Mouse (Mus musculus): ENCODE measurements around the gene Mettl17.
"Not testable (repeated sequence)": the region's sequence is repeated elsewhere in the genome, so short reads cannot be mapped to it uniquely, and the experiment has no call there.

Mettl17 gene

GRCm38 (mm10) chr14:51896539-51897170 lies 12.0 kb downstream of the Mettl17 start:
- DNase-seq (ENCODE audit: low spot score): no peak

- no peak for DNase-seq (ENCODE audit: low spot score)
Measured at GRCm38 (mm10) chr14:51899351-51899750, 14.7 kb downstream of the Mettl17 start.

DNA sequence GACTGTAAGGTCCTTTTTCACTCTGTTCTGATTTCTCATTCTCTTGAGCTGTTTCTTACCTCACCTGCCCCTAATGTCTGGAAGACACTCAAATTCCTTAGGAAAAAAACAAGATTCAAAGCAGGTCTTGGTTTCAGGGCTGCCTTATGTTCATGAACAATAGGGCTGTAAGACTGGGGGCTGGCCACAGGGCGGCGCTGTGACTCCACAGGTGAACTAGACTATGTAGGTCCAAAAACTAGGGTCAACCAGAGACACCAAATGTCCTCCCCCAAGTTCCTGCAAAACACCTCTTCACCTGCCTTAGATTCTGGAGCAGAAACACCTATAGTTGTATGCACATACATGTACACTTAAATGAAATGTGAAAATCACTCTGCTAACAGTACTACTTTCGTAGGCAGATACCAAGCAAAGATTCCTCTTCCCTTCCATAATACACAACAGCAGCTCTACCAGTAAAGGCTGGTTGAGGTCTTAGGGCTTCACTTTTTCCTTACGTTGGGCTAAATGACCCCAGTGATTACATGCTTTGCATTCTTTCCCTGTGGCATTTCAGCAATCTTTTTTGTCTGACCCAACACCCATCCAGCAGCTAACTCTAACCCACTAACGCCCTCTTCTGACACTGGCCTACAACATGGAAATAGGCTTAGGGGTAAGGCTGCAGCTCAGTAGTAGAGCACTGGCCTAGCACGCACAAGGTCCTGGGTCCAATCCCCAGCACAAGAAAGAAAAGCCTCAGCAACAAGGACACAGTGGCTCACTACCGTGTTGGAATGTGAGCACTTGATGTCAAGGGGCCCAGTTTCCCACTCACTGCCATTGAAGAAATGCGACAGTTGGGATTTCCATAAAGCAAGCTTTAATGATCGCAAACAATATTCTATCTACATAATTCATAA lies 18.4 kb downstream of the Mettl17 start:
- DNase-seq (ENCODE audit: low spot score): peak; percentile 85

- DNase-seq (ENCODE audit: low spot score): no peak
Measured at GRCm38 (mm10) chr14:51903782-51904181, 19.1 kb downstream of the Mettl17 start.

GRCm38 (mm10) chr14:51904706-51905105 lies 20.1 kb downstream of the Mettl17 start:
- DNase-seq (ENCODE audit: low spot score): peak; percentile 23

- DNase-seq (ENCODE audit: low spot score): no peak
Measured at GRCm38 (mm10) chr14:51906102-51906501, 21.5 kb downstream of the Mettl17 start.

DNA sequence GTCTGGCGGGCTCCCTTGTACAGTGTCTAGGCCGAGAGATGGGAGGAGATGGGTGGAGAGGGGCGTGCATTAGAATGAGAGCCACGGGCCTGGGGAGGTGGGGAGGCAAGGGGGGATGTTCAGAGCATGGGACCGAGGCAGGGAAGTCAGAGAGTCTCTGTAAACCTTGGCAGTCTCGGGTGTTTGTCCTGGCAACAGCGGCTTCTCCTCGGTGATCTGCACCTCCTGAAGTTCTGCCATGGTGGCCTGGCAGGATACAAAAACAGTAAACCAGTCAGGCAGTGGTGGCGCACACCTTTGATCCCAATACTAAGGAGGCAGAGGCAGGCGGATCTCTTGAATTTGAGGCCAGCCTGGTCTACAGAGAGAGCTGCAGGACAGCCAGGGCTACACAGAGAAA lies 26.7 kb downstream of the Mettl17 start:
- no peak for DNase-seq (ENCODE audit: low spot score)

GRCm38 (mm10) chr14:51912391-51913061 lies 27.9 kb downstream of the Mettl17 start:
- DNase-seq (ENCODE audit: low spot score): peak; percentile 19

DNA sequence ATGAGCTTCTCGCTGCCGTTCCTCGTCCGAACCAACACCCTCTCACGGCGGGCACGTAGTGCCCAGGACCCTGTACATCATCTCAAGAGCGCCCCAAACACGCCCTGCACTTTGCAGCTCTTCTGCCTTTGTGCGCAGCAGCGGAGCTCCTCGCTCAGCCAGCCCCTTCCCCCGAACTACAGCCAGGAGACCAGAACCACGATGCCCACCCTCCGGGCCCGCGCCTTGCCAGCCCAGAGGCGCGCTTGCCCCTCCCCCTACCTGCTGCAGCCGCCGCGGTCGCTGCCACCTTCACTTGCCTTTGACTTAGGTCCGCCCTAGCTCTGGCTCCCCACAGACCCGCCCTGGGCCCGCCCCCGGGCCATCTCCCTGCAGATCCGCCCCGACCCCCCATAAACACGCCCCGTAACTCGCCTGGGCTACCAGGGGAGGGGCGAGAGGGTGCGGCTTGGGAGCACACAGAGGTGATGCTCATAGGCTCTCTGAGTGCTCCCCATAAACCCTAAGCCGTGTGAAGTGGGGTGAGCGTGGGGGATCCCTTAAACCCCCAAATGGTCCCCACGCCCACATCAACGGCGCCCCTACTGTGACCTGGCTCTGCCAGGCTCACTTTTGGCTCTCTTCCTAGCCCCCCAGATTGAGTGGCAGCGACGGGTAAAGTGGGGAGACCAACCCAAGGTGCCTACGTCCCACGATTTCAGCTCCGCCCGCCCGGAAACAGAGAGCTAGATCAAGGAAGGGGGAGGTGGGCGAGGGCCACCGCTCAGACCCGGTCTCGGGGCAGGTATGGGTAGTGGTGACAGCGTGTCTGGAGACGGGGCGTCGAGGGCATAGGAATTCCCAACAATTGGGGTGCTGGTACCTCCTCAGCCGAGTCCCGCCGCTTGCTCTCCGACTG lies 28.7 kb downstream of the Mettl17 start:
- peak; percentile 59 for DNase-seq (ENCODE audit: low spot score)

- peak; percentile 63 for DNase-seq (ENCODE audit: low spot score)
Measured at GRCm38 (mm10) chr14:51913960-51914762, 29.5 kb downstream of the Mettl17 start, which contains the start of gene Ndrg2. Ndrg2 (minus strand) TSS chr14:51914158.

- no peak for DNase-seq (ENCODE audit: low spot score)
Measured at GRCm38 (mm10) chr14:51915030-51915429, 30.4 kb downstream of the Mettl17 start.

- no peak for DNase-seq (ENCODE audit: low spot score)
Measured at GRCm38 (mm10) chr14:51916539-51916938, 31.9 kb downstream of the Mettl17 start.

- DNase-seq (ENCODE audit: low spot score): no peak
Measured at GRCm38 (mm10) chr14:51918125-51918524, 33.5 kb downstream of the Mettl17 start, which contains the start of gene Tppp2. Tppp2 (plus strand) TSS chr14:51918425.

DNA sequence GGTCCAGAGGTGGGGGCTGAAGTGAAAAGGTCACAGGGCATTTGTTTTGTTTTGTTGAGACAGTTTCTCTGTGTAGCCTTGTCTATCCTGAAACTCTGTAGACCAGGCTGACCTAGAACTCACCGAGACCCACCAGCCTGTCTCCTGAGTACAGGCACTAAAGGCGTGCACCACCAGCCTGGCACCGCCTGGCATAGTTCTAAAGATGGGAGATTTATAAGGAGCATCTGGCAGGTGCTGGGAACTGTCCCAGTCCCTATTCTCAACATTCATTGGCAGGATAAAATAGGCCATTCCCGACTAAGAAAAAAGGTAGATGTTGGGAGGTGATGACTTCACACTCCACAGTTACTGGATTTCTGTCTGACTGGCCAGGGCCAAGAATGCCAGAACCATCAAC lies 34.3 kb downstream of the Mettl17 start:
- no peak for DNase-seq (ENCODE audit: low spot score)

DNA sequence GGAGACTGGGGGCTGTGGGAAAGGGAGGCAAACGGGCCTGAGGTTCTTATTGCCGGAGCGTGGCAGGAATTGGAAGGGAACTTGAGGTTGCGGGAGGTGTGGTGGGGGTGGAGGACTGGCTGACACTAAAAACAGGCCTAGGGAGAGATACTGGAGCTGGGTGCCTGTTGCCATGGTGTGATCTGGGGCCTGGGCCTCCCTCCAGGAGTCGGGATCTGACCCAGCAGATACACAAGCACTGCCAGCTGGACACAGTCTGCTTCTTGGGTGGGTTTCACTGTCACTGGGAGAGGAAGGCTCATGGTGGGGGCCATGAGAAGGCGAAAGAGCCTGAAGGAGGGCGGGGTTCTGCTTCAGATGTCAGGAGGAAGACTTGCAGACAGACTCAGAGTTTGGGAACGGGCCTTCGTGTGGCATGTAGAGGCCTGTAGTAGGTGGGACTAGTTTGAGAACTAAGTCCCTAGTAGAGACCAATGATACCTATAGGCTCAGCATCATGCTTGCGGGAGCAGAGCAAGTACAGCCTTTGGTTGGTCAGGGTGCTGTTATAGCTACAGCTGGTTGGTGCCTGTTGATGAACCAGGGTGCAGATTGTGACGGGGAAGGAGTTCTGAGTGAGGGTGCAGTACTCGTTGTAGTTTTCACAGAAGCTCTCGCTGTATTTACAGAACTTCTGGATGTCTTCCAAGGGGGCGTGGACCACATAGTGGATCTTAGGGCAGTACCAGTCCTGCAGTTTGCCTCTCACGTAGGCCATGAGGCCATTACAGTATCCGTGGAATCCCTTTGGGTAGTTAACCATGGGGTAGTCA lies 37.3 kb downstream of the Mettl17 start:
- DNase-seq (ENCODE audit: low spot score): no peak

GRCm38 (mm10) chr14:51922571-51922865 lies 37.9 kb downstream of the Mettl17 start, which contains the start of gene Rnase13:
Rnase13 (minus strand) TSS chr14:51922773.
- DNase-seq (ENCODE audit: low spot score): no peak

- DNase-seq (ENCODE audit: low spot score): no peak
Measured at GRCm38 (mm10) chr14:51922910-51923309, 38.3 kb downstream of the Mettl17 start.

DNA sequence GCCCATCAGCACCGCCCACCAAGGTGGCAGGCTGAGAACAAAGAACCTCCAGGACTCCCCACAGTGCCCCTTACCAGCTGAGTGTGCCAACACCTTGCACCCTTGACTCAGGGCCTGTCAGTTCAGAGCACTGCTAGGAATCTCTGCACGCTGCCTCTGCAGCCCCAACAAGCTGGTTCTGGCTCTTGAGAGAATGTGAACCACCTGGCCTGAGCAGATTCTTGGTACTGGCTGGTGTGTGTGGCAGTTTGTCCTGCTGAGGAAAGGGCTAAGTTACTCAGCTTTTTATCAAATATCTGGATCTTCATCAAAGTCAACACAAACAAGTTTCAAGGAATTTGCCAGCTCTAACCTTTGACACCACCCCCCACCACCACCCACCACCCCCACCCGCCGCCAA lies 38.9 kb downstream of the Mettl17 start:
- no peak for DNase-seq (ENCODE audit: low spot score)

DNA sequence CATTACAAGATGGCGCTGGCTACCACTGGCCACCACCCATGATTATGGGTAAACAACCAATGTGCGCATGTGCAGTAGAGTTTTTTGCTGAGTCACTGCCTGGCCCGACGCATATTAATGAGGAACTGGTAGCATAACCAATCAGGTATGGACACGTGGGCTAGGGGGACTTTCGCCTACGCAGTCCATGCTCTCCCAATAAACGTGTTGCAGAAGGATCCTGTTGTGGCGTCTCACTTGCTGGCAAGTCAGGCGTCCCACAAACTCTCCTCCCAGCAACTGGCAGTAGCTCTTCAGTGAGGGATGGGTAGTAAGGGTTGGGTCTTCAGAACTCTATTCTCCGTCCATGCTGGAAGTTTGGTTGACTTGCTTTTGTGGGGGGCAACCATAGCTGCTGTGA lies 42.3 kb downstream of the Mettl17 start:
- DNase-seq (ENCODE audit: low spot score): not testable (repeated sequence)

Data from embryo, embryonic 10.5 days (tissue).